Mouse (Mus musculus) lung, postnatal 0 days (tissue): Measurements from ENCODE around the gene Efcab6.

ENCODE experiments used
- CTCF ChIP-seq: IDR thresholded peaks from 2 replicates; pipeline ENCODE4 v1.5.1; 2016; ENCODE audit warnings: antibody characterized with exemption, mild to moderate bottlenecking
- EP300 ChIP-seq: IDR thresholded peaks from 2 replicates; pipeline ENCODE4 v1.6.1; 2016; ENCODE audit warnings: antibody characterized with exemption, mild to moderate bottlenecking, control low read depth

DNA sequence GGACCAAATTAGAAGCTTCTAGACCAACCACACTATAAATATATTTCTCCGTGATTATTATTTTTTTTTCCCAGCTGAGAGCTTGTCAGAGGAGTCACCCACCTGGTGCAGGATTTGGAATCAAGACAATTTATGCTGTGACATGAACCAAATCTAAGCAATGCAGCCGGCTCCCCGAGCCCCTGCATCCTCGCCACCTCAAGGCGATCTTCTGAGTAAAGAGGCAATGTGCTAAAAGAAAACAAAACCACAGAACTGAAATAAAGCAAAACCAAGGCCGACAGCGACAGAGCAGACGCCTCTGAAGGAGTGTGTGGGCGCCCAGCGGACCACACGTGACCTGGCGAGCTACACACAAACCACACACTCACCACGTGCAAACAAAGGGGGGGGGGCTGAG lies 13.5 kb upstream of the Efcab6 start:
- no peak for TF ChIP-seq EP300
- TF ChIP-seq CTCF: no peak
